Mouse (Mus musculus) liver, postnatal 0 days (tissue): ENCODE results near the gene Zc3hav1. TPM values are rescaled to one million over a fixed set of nuclear protein-coding genes. Genes with fewer than 3 reads are reported as not detected.
A peak's percentile ranks its signal among the peaks of the same experiment; 100 is the strongest.

Source experiments
- ATAC-seq: fragments of 200-750 bp; cut with Nextera tagmentation; 2 replicates; pipeline ENCODE4 v1.8.0; 2017; ENCODE audit warnings: mild to moderate bottlenecking, moderate library complexity
- DNase-seq: peaks from one replicate; pipeline ENCODE4 v3.0.0-alpha.2; 2016
- H3K27ac ChIP-seq: fragments of 300-500 bp; sonication (generic); 2 replicates; pipeline ENCODE4 v1.5.1; 2014; ENCODE audit warnings: antibody characterized with exemption, moderate library complexity, mild to moderate bottlenecking, low read depth
- H3K27me3 ChIP-seq: fragments of 300-500 bp; sonication (generic); 2 replicates; pipeline ENCODE4 v1.6.1; 2014; ENCODE audit warnings: low read length, control low read depth, mixed read lengths; ENCODE audit not compliant: insufficient read depth
- H3K36me3 ChIP-seq: fragments of 300-500 bp; sonication (generic); replicated peaks from 2 replicates; pipeline ENCODE4 v1.6.1; 2014; ENCODE audit warnings: mild to moderate bottlenecking, control low read depth, low read length, moderate library complexity, mixed read lengths; ENCODE audit not compliant: insufficient read depth
- H3K4me1 ChIP-seq: fragments of 300-500 bp; sonication (generic); 2 replicates; pipeline ENCODE4 v1.6.1; 2014; ENCODE audit warnings: antibody characterized with exemption, mild to moderate bottlenecking, control low read depth; ENCODE audit not compliant: insufficient read depth
- H3K4me2 ChIP-seq: fragments of 300-500 bp; sonication (generic); 2 replicates; pipeline ENCODE4 v1.6.1; 2014; ENCODE audit warnings: low read depth, mild to moderate bottlenecking, low read length, moderate library complexity, mixed read lengths
- H3K4me3 ChIP-seq: fragments of 300-500 bp; sonication (generic); 2 replicates; pipeline ENCODE4 v1.5.1; 2014; ENCODE audit warnings: low read depth, low read length
- H3K9ac ChIP-seq: fragments of 300-500 bp; sonication (generic); replicated peaks from 2 replicates; pipeline ENCODE4 v1.6.1; 2014; ENCODE audit warnings: mild to moderate bottlenecking, moderate library complexity
- H3K9me3 ChIP-seq: fragments of 300-500 bp; sonication (generic); 2 replicates; pipeline ENCODE4 v1.6.1; 2016; ENCODE audit warnings: mild to moderate bottlenecking, control low read depth, low read length, mixed read lengths
- CTCF ChIP-seq: sonication (generic); IDR thresholded peaks from 2 replicates; pipeline ENCODE4 v1.5.1; 2016; ENCODE audit warnings: antibody characterized with exemption, low read depth
- EP300 ChIP-seq: IDR thresholded peaks from 2 replicates; pipeline ENCODE4 v1.6.1; 2016; ENCODE audit warnings: antibody characterized with exemption, low read depth, mild to moderate bottlenecking
- WGBS: fragments of 180-500 bp; shearing (Covaris S2); extraction: QIAGEN DNeasy Blood & Tissue Kit; methylation state at CpG from one replicate; pipeline ENCODE4 v1.1.7; 2014; ENCODE audit not compliant: insufficient replicate concordance; 5-methylcytosine and 5-hydroxymethylcytosine counted together
- polyA plus RNA-seq: library from polyadenylated mRNA; unstranded; fragments of >200 nt; fragmentation: Nextera tagmentation; extraction: Ambion mirVana; gene quantifications from 2 replicates; pipeline ENCODE4 v1.2.1, GENCODE M21; 2015

The Zc3hav1 gene
- 14.7 and 16.6 TPM in 2 replicates for polyA plus RNA-seq

DNA sequence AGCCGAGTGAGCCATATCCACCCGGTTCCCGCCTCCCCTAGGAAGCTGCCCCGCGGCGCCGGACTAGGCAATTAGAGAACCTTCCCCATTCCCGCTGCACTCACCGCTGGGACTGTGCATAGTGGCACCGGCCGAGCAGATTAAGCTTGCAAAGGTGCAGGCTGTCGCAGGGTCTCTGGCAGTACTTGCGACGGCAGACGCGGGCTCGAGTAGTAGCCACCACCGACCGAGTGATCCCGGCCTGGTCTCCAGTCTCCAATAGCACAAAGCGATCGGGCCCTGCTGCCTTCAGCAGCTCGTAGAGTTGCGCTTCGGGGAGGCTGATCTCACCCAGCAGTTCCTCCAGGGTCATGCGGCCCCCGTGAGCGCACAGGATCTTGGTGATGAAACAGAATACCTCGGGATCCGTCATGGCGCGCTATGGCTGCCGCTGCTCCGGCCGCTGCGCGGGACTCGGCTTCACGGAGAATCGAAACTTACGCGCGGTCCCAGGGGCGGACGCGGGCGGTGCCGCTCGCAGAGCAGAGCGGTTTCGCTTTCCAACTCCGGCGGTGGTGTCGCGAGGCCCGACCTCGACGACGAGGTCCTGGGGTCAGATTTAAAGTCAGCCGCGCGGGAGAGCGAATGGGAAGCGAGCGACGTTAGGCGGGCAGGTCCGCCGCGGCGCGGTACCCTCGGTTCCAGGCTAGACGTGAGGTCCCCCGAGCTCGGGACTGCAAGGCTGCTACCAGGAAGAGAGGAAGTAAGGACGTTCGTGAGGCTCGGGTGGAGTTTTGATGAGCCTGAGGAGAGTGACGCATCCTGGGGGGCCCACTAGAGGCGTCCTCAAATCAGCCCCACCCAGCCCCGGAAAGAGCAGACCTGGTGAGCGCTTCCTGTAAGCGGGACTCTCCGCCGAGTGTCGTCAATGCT is at the start of gene Zc3hav1:
Gene Zc3hav1 (minus strand): TSS at position 793 of the 912 bp plus-strand sequence.
- Histone ChIP-seq H3K27ac (peak within 1 kb of the TSS; percentile 90), H3K4me2 (peak within 1 kb of the TSS; percentile 75), H3K9me3 (no peaks in the 10 kb centered on the region), H3K4me1 (peaks cover 37% of the 10 kb centered on the region), H3K27me3 (no peaks in the 10 kb centered on the region), H3K9ac (peak within 1 kb of the TSS; percentile 90), H3K36me3 (peaks cover 17% of the 10 kb centered on the region), H3K4me3 (peak within 1 kb of the TSS; percentile 75)
- under 1% methylated on average over 87 of the region's 87 CpGs for WGBS
- peak; percentile 91 for DNase-seq
- no peak for TF ChIP-seq EP300
- peak; percentile 29 for TF ChIP-seq CTCF
- ATAC-seq, result peak; percentile 92

DNA sequence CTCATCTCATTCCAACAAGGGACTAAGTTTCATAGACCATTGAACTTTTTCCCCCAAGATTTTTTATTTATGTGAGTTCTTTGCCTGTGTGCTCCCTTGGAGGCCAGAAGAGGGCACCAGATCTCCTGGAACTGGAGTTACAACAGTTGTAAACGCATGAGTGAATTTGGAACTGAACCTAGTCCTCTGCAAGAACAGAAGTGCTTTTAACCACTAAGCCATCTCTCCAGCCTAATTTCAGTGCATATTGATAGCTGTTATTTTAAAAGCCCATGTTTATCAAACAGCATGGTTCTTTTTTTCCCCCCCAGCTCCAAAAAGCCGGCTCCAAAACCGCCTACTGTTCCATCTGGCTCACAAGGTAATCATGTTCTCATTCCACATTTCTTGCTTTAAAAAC is 35.3 kb upstream of the Zc3hav1 start:
- H3K4me3 ChIP-seq, result no peak overlapping the region

DNA sequence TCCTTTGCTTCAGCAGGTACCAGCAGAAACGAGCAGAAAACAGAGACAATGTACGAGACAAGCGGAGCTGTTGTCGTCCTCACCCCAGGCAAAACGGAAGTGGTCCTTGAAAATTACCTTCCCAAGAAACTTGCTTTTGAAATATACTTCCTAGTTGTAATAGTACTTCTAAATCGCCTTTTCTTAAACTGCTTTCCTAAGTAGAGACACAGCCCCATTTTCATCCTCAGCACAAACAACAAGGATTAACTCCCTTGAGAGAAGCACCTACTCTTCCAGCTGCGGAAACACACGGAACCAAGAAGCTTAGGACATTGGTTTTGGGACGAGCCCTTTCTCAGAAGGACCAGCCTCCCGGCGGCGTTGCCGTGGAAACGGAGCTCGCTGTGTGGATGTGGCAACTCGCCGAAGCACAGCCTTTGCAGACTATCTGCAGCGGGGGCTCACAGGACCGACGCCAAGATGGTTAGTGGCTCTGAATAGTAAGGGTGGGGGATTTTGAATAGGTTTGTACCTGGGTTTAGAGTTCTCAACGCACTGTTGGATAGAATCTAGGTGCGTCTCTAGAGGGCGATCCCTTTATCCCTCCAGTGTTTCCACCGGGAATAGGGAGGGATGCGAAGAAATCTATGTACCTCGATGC is 26.8 kb upstream of the Zc3hav1 start, which contains the start of gene Ttc26:
Gene Ttc26 (plus strand): TSS at position 341 of the 643 bp plus-strand sequence.
- H3K4me3 ChIP-seq, result peak within 1 kb of the TSS; percentile 60
- DNase-seq (peak; percentile 91), ATAC-seq (peak; percentile 97)
- TF ChIP-seq EP300 (peak; percentile 57; the same call in 1 of the 2 replicates), CTCF (no peak)
- H3K27me3 ChIP-seq, result no peaks in the 10 kb centered on the region
- H3K9me3 ChIP-seq, result no peaks in the 10 kb centered on the region
- H3K27ac ChIP-seq, result peak within 1 kb of the TSS; percentile 73
- H3K4me1 ChIP-seq, result peaks cover 11% of the 10 kb centered on the region
- WGBS, result 0% methylated on average over 26 of the region's 26 CpGs
- peak within 1 kb of the TSS; percentile 90 for H3K4me2 ChIP-seq
- peak within 1 kb of the TSS; percentile 72 for H3K9ac ChIP-seq
- H3K36me3 ChIP-seq, result no peaks in the 10 kb centered on the region

More for the DNA sequence above, 35.3 kb upstream of the Zc3hav1 start:
- H3K27ac ChIP-seq, result no peak overlapping the region
- H3K36me3 ChIP-seq, result no peaks in the 10 kb centered on the region
- TF ChIP-seq CTCF (peak; percentile 71), EP300 (no peak)
- DNase-seq (peak; percentile 17), ATAC-seq (no peak)
- H3K4me1 ChIP-seq, result no peaks in the 10 kb centered on the region
- WGBS, result 70% methylated on average over 3 of the region's 3 CpGs
- H3K9ac ChIP-seq, result no peak overlapping the region
- H3K9me3 ChIP-seq, result no peaks in the 10 kb centered on the region
- no peak overlapping the region for H3K4me2 ChIP-seq
- H3K27me3 ChIP-seq, result no peaks in the 10 kb centered on the region

DNA sequence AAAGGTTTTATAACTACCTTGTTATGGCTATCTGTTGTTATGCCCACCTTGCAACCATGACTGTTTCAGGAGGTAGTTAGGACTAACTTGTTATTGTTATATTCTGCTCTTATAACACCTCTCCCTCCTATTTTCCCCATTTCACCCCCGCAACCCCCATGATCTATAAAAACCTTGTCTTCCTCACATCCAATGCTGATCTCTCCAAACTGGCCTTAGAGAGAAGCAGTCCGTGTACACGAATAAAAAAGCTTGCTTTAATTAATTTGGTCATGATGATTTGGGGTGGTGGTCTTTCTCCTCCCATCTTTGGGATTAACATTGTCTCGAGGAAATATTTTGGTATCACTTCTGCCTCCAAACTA is 26.3 kb upstream of the Zc3hav1 start:
- WGBS, result 3% methylated on average over 4 of the region's 4 CpGs
- H3K4me3 ChIP-seq, result peak overlapping the region; percentile 60
- DNase-seq, result no peak

DNA sequence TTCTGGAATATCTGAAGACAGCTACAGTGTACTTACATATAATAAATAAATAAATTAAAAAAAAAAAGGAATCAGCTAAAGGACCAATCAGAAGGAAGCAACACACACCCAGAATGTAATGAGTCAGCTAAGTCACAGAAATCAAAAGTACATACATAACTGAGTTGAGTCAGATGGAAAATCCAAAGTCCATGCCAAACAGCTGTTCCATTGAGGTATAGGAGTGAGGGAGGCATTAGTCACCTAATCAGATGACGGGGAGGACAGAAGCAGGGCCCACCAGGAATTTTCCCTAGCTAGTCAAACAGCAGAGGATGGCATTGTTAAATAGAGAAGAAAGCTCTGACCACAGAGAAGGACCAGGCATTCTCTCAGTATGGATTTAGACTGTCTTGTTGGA is 19.9 kb upstream of the Zc3hav1 start:
- ATAC-seq (no peak), DNase-seq (no peak)
- no peaks in the 10 kb centered on the region for H3K4me1 ChIP-seq
- no peaks in the 10 kb centered on the region for H3K36me3 ChIP-seq
- no peak overlapping the region for H3K9ac ChIP-seq
- no peak overlapping the region for H3K4me3 ChIP-seq
- H3K27ac ChIP-seq, result no peak overlapping the region
- no peaks in the 10 kb centered on the region for H3K27me3 ChIP-seq
- no peak overlapping the region for H3K4me2 ChIP-seq
- 86% methylated on average over 1 of the region's 1 CpGs for WGBS
- TF ChIP-seq CTCF (no peak), EP300 (no peak)
- H3K9me3 ChIP-seq, result 0 out of 2 replicates have a peak, but pooled peaks cover 4% of the 10 kb centered on the region

More for the DNA sequence above, 26.3 kb upstream of the Zc3hav1 start:
- Histone ChIP-seq H3K9ac (peak overlapping the region; percentile 72), H3K4me2 (peak overlapping the region; percentile 90), H3K9me3 (no peaks in the 10 kb centered on the region), H3K27me3 (no peaks in the 10 kb centered on the region), H3K4me1 (peaks cover 11% of the 10 kb centered on the region), H3K27ac (peak overlapping the region; percentile 73), H3K36me3 (no peaks in the 10 kb centered on the region)
- ATAC-seq, result no peak
- TF ChIP-seq EP300 (no peak), CTCF (no peak)

DNA sequence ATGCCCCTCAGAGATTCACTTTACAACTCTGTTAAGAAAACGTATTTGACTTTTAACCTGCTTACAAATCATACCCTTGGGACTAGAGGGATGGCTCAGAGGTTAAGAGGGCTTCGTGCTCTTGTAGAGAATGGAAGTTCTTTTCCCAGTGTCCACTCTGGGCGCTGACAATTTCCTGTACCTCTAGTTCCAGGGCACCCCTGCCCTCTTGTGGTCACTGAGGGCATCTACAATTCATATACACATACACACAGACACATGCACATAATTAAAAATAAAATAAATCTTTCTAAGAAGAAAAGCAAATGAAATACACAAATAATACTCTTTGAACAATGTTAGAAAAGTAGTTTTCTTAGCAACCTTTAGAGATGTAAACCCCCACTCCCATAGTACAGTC is 15.5 kb upstream of the Zc3hav1 start:
- ATAC-seq, result no peak

More for the DNA sequence above, 15.5 kb upstream of the Zc3hav1 start:
- 78% methylated on average over 3 of the region's 3 CpGs for WGBS
- TF ChIP-seq EP300 (no peak), CTCF (peak; percentile 47)
- H3K4me1 ChIP-seq, result no peaks in the 10 kb centered on the region
- H3K27ac ChIP-seq, result no peak overlapping the region
- 0 out of 2 replicates have a peak, but pooled peaks cover 4% of the 10 kb centered on the region for H3K9me3 ChIP-seq
- H3K36me3 ChIP-seq, result no peaks in the 10 kb centered on the region
- H3K4me2 ChIP-seq, result no peak overlapping the region
- H3K27me3 ChIP-seq, result no peaks in the 10 kb centered on the region
- no peak overlapping the region for H3K4me3 ChIP-seq
- no peak overlapping the region for H3K9ac ChIP-seq
- no peak for DNase-seq
